Mouse (Mus musculus): Measurements from ENCODE around the gene Asb4. TPM values are rescaled to one million over a fixed set of nuclear protein-coding genes. Genes with fewer than 3 reads are reported as not detected.

Asb4 gene
- polyA plus RNA-seq, 1 experiment from 2014 or later: 6.7 TPM

DNA sequence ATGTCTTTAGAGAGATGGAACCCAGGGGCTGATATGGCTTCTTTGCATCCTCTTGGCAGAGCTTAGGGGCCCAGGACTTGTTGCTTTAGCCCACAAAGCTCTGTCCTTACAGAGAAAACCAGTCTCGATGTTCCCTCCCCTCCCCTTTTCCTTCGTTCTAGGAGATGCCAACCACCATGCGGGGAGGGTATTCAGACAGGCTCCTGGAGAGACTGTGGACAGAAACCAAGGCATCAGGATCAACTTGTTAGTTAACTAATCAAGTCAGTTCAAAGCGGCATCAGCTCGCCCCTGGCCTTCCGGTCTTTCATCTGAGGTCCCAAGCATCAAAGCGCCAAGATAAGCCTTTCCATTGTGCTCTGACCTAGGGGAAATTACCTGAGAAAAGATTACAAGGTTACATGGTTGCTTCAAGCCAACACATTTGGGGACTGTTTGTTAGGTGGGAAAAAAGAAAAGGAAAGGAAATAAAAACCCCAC is 2.0 kb downstream of the Asb4 start:
- Histone ChIP-seq H3K4me3 (ENCODE audit: low read length) (no peak overlapping the region), H3K27ac (ENCODE audit: low read length) (no peak overlapping the region), H3K9me3 (ENCODE audit: control insufficient read depth, low read length) (no peaks in the 10 kb centered on the region), H3K36me3 (ENCODE audit: control insufficient read depth, insufficient read depth, low read length) (no peaks in the 10 kb centered on the region), H3K27me3 (ENCODE audit: control insufficient read depth, insufficient read depth, low read depth, low read length) (no peaks in the 10 kb centered on the region), H3K9ac (ENCODE audit: low read length) (no peak overlapping the region), H3K4me2 (ENCODE audit: low read depth, low read length) (no peak overlapping the region), H3K4me1 (replicated peaks; ENCODE audit: control insufficient read depth, insufficient read depth, low read length) (peaks cover 15% of the 10 kb centered on the region; the same call in 1 of the 2 replicates)
- no peak for ATAC-seq (ENCODE audit: low read depth)
- WGBS: 39% methylated on average over 7 of the region's 7 CpGs

DNA sequence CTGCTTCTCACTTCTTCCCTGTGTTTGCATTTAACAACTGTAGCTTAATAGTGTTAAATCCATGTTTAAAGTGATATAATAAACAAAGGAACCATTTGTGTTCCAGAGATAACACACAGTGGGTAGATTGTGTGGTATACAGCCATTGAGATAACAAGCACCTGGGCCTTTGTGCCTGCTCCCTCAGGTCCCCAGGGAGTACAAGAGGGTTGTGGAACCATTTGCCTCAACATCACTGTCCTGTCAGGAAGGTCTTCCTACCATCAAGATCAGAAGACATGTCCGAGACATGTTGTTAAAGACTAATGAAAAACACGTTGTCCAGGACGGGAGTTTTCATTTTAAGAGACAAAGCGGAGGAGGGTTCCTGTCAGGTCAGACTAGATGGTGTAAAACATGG is 3.3 kb downstream of the Asb4 start:
- H3K9ac ChIP-seq (ENCODE audit: low read length): no peak overlapping the region
- H3K4me2 ChIP-seq (ENCODE audit: low read depth, low read length): no peak overlapping the region
- H3K4me3 ChIP-seq (ENCODE audit: low read length): no peak overlapping the region
- no peaks in the 10 kb centered on the region; the same call in 1 of the 2 replicates for H3K27me3 ChIP-seq (ENCODE audit: control insufficient read depth, insufficient read depth, low read depth, low read length)
- no peak for ATAC-seq (ENCODE audit: low read depth)
- H3K27ac ChIP-seq (ENCODE audit: low read length): no peak overlapping the region
- WGBS: 81% methylated on average over 4 of the region's 4 CpGs
- H3K36me3 ChIP-seq (ENCODE audit: control insufficient read depth, insufficient read depth, low read length): no peaks in the 10 kb centered on the region
- peaks cover 13% of the 10 kb centered on the region; the same call in 1 of the 2 replicates for H3K4me1 ChIP-seq (replicated peaks; ENCODE audit: control insufficient read depth, insufficient read depth, low read length)
- H3K9me3 ChIP-seq (ENCODE audit: control insufficient read depth, low read length): no peaks in the 10 kb centered on the region

DNA sequence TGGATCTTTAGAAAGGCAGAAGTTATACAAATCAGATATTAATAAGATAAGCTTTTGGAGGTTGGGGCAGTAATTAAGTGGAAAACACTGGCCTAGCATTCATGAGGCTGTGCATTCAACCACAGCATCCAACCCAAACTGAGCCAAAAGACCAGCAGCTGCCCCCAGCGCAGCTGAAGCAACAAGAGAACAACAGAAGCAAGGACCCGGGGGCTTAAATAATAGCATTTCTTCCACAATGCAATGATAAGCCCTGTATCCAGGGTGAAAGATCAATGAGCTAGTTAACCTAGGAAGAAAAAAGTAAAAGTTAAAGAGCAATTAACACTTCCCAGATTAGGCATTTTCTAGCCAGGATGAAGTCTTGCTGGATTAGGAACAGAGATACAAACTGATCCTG is 4.2 kb downstream of the Asb4 start:
- Histone ChIP-seq H3K36me3 (ENCODE audit: control insufficient read depth, insufficient read depth, low read length) (no peaks in the 10 kb centered on the region), H3K9ac (ENCODE audit: low read length) (no peak overlapping the region), H3K27ac (ENCODE audit: low read length) (no peak overlapping the region), H3K27me3 (ENCODE audit: control insufficient read depth, insufficient read depth, low read depth, low read length) (no peaks in the 10 kb centered on the region; the same call in 1 of the 2 replicates), H3K9me3 (ENCODE audit: control insufficient read depth, low read length) (no peaks in the 10 kb centered on the region), H3K4me2 (ENCODE audit: low read depth, low read length) (no peak overlapping the region), H3K4me3 (ENCODE audit: low read length) (no peak overlapping the region), H3K4me1 (replicated peaks; ENCODE audit: control insufficient read depth, insufficient read depth, low read length) (peaks cover 9% of the 10 kb centered on the region; the same call in 1 of the 2 replicates)
- WGBS: 82% methylated on average over 2 of the region's 2 CpGs
- no peak for ATAC-seq (ENCODE audit: low read depth)

DNA sequence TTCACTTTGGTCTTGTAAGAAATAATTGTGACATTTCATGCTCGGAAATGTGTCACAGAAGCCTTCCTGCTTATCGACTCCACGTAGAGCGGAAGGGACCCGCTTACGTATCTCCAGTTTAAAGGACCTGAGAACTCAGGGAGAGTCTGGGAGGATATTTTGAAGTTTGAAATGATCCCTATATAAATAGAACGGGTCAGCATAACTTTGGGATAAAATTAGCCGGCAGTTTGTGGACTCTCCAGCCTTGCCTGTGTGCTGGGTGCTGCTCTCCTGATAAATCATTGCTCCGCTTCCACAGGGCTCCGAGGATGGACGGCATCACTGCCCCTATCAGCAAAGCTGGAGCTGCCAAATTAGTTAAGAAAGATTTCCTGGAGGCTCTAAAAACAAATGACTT is 7.1 kb downstream of the Asb4 start:
- 2% methylated on average over 11 of the region's 11 CpGs for WGBS
- Histone ChIP-seq H3K9ac (ENCODE audit: low read length) (peak overlapping the region; percentile 49; the same call in 1 of the 2 replicates), H3K27ac (ENCODE audit: low read length) (no peak overlapping the region), H3K4me1 (replicated peaks; ENCODE audit: control insufficient read depth, insufficient read depth, low read length) (0 out of 2 replicates have a peak, but pooled peaks cover 2% of the 10 kb centered on the region), H3K9me3 (ENCODE audit: control insufficient read depth, low read length) (no peaks in the 10 kb centered on the region), H3K27me3 (ENCODE audit: control insufficient read depth, insufficient read depth, low read depth, low read length) (no peaks in the 10 kb centered on the region; the same call in 1 of the 2 replicates), H3K4me3 (ENCODE audit: low read length) (peak overlapping the region; percentile 45), H3K36me3 (ENCODE audit: control insufficient read depth, insufficient read depth, low read length) (no peaks in the 10 kb centered on the region), H3K4me2 (ENCODE audit: low read depth, low read length) (peak overlapping the region; percentile 56)
- ATAC-seq (ENCODE audit: low read depth): 0 out of 2 replicates have a peak, but pooled peaks have one; percentile 41

DNA sequence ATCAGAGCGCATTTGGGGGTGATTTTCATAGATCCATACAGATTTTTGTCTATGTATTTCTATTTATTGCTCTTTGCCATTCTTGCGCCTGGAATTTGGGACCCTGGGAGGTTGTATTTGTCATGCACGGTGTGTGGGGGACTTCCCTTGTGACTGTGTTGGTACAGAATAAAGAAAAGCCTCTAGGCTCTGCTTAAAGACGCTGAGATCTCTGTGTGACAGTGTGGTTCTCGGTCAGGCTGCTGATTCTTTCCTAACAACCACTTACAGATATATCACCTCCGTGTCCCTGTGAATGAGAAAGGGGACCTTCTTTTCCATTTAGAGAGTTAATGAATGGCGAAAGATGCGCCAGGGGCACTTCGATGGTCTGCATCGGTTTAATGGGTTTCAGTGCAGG is 7.8 kb downstream of the Asb4 start:
- Histone ChIP-seq H3K4me3 (ENCODE audit: low read length) (0 out of 2 replicates have a peak overlapping the region, but pooled peaks have one; percentile 9), H3K4me1 (replicated peaks; ENCODE audit: control insufficient read depth, insufficient read depth, low read length) (0 out of 2 replicates have a peak, but pooled peaks cover 2% of the 10 kb centered on the region), H3K4me2 (ENCODE audit: low read depth, low read length) (peak overlapping the region; percentile 56; the same call in 1 of the 2 replicates), H3K27ac (ENCODE audit: low read length) (no peak overlapping the region), H3K9me3 (ENCODE audit: control insufficient read depth, low read length) (no peaks in the 10 kb centered on the region), H3K9ac (ENCODE audit: low read length) (no peak overlapping the region), H3K36me3 (ENCODE audit: control insufficient read depth, insufficient read depth, low read length) (no peaks in the 10 kb centered on the region), H3K27me3 (ENCODE audit: control insufficient read depth, insufficient read depth, low read depth, low read length) (no peaks in the 10 kb centered on the region; the same call in 1 of the 2 replicates)
- 32% methylated on average over 10 of the region's 10 CpGs for WGBS
- no peak for ATAC-seq (ENCODE audit: low read depth)

DNA sequence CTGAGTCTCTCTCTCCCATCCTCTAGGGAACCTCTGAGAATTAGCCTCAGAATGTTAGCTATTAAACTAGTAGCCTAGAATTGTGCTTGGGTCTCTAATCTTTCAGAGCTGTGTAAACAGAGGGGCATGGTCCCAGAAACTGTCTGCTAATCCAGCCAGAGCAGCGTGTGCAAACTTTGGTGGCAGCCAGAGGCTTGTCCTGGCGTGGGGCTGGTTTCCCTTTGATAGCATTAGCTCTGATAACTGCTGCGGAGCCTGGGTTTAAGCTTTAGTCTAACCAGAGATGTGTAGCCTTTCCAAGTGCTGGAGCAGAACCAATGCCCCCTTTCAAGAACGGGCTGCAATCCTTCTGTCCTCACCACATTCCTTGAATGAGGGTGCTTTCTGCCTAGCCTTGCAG is 11.8 kb downstream of the Asb4 start:
- Histone ChIP-seq H3K4me1 (replicated peaks; ENCODE audit: control insufficient read depth, insufficient read depth, low read length) (0 out of 2 replicates have a peak, but pooled peaks cover 2% of the 10 kb centered on the region), H3K36me3 (ENCODE audit: control insufficient read depth, insufficient read depth, low read length) (no peaks in the 10 kb centered on the region), H3K27me3 (ENCODE audit: control insufficient read depth, insufficient read depth, low read depth, low read length) (no peaks in the 10 kb centered on the region; the same call in 1 of the 2 replicates), H3K4me2 (ENCODE audit: low read depth, low read length) (no peak overlapping the region), H3K27ac (ENCODE audit: low read length) (no peak overlapping the region), H3K9ac (ENCODE audit: low read length) (no peak overlapping the region), H3K9me3 (ENCODE audit: control insufficient read depth, low read length) (no peaks in the 10 kb centered on the region), H3K4me3 (ENCODE audit: low read length) (no peak overlapping the region)
- WGBS: 12% methylated on average over 4 of the region's 4 CpGs
- ATAC-seq (ENCODE audit: low read depth): peak; percentile 78

DNA sequence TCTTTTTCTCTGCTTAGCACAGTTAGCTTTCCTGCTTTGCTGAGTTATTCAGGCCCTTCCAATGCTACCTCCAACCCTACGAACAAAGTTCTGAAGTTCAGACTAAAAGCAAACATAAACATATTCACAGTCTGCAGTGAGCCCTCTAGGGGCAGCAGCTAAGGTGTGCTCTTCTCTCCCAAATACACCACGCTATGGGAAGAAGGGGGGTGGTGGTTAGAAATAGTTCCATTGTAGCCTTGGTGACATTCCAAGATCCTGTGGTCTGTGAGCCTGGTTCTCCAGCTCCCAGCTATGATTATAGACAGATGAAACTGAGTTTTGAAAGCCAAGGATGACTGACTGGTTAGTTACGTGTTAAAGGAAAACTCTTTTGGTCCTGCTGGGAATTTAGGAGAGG is 13.6 kb downstream of the Asb4 start:
- H3K36me3 ChIP-seq (ENCODE audit: control insufficient read depth, insufficient read depth, low read length): no peaks in the 10 kb centered on the region
- H3K9me3 ChIP-seq (ENCODE audit: control insufficient read depth, low read length): no peaks in the 10 kb centered on the region
- H3K4me1 ChIP-seq (replicated peaks; ENCODE audit: control insufficient read depth, insufficient read depth, low read length): 0 out of 2 replicates have a peak, but pooled peaks cover 2% of the 10 kb centered on the region
- no peak overlapping the region for H3K9ac ChIP-seq (ENCODE audit: low read length)
- no peak overlapping the region for H3K4me3 ChIP-seq (ENCODE audit: low read length)
- no peak overlapping the region for H3K27ac ChIP-seq (ENCODE audit: low read length)
- 50% methylated on average over 3 of the region's 3 CpGs for WGBS
- H3K4me2 ChIP-seq (ENCODE audit: low read depth, low read length): no peak overlapping the region
- no peaks in the 10 kb centered on the region for H3K27me3 ChIP-seq (ENCODE audit: control insufficient read depth, insufficient read depth, low read depth, low read length)
- no peak for ATAC-seq (ENCODE audit: low read depth)

DNA sequence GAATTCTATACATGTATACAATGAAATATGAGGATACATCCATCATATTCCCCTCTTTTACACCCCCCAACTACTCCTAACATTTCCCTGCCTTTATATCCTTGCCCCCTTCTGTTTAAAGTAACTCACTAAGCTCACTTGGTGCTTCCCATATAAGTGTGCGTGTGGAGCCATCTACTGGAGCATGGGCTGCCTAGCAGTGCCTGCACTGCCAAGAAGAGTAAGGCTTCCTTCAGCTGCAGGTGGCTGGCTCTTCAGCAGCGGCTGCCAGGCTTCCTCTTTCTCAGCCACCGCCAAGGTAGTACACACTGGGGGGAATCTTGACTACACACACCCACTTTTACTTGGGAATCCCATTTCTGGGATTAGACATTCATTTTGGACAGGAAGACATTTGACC is 18.2 kb downstream of the Asb4 start:
- Histone ChIP-seq H3K4me3 (ENCODE audit: low read length) (no peak overlapping the region), H3K36me3 (ENCODE audit: control insufficient read depth, insufficient read depth, low read length) (no peaks in the 10 kb centered on the region), H3K27ac (ENCODE audit: low read length) (no peak overlapping the region), H3K27me3 (ENCODE audit: control insufficient read depth, insufficient read depth, low read depth, low read length) (no peaks in the 10 kb centered on the region), H3K9me3 (ENCODE audit: control insufficient read depth, low read length) (no peaks in the 10 kb centered on the region), H3K4me1 (replicated peaks; ENCODE audit: control insufficient read depth, insufficient read depth, low read length) (no peaks in the 10 kb centered on the region), H3K4me2 (ENCODE audit: low read depth, low read length) (no peak overlapping the region), H3K9ac (ENCODE audit: low read length) (no peak overlapping the region)
- WGBS: 5% methylated on average over 3 of the region's 3 CpGs
- peak; percentile 85 for ATAC-seq (ENCODE audit: low read depth)

DNA sequence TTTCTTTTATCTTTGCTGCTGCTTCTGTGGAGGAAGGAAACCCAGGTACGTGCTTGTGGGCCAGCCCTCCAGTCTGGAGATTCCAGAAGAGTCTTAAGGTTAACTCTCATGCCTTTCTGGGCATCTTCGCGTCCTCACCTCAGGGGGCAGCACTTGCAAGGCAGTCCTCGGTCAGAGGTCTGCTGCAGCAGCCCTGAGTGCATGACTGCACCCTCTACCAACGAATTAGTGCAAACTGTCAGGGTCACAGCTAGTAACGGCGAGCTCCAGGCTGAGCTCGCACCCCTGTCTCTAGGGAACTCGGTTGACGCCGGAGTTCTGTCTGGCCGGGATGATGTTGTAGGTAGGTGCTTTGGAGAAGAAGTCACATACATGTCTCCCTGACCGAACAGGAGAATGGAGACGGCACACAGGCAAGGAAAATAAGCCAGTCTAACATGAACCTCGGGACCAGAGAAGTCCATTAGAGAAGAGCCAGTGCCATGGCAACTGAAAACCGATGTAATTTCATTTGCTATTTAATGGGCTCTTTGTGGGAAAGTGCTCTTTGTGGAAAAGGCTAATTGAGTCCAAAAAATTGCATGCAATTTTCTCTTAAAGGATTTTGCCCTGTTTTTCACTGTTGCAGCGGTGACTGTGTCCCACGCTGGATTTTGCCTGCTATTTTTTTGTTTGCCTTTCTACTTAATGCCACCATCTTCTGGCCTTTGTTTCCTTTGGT is 20.1 kb downstream of the Asb4 start:
- H3K27ac ChIP-seq (ENCODE audit: low read length): no peak overlapping the region
- H3K36me3 ChIP-seq (ENCODE audit: control insufficient read depth, insufficient read depth, low read length): no peaks in the 10 kb centered on the region
- no peak overlapping the region for H3K9ac ChIP-seq (ENCODE audit: low read length)
- ATAC-seq (ENCODE audit: low read depth): peak; percentile 56; the same call in 1 of the 2 replicates
- H3K4me1 ChIP-seq (replicated peaks; ENCODE audit: control insufficient read depth, insufficient read depth, low read length): no peaks in the 10 kb centered on the region
- WGBS: 30% methylated on average over 18 of the region's 18 CpGs
- H3K4me3 ChIP-seq (ENCODE audit: low read length): no peak overlapping the region
- no peaks in the 10 kb centered on the region for H3K9me3 ChIP-seq (ENCODE audit: control insufficient read depth, low read length)
- H3K4me2 ChIP-seq (ENCODE audit: low read depth, low read length): 0 out of 2 replicates have a peak overlapping the region, but pooled peaks have one; percentile 5
- no peaks in the 10 kb centered on the region for H3K27me3 ChIP-seq (ENCODE audit: control insufficient read depth, insufficient read depth, low read depth, low read length)

Measured in lung, embryonic 16.5 days (tissue).